In the genomic region with DNA sequence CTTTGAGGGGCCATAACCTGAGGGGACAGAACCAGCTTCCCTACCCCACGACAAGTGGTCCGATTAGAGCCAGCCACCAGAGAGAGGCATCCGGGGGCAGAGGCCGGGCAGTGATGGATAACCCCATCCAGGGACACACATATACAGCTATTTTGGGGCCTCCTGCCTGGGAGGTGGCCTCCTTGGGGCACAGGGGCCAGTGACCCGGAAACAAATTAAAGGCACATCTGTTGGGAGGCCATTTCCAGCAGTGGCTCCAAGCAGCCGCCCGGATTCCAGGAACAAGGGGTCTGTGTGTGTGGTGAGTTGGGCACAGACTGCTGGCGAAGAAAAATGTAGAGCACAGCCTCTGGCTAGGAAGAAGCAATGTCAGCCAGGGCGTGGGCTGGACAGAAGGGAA, we compare ENCODE assay signal across 21 mouse cellular contexts.
DNase-seq lines count a peak whose midpoint lies in the region; ATAC-seq lines count a peak whose summit lies in the region.
"Had no signal": no experiment of that assay in that cellular context is flagged by ENCODE, and none has a peak within 500 bp of the region (broad histone marks: within the 10 kb centered on the region; RNA-seq: fewer than 3 reads in every experiment).

No protein-coding gene starts in this region.

- H3K9ac ChIP-seq in forebrain, embryonic 13.5 days: no peak overlapping the region
- no peak overlapping the region for H3K9ac ChIP-seq in midbrain, embryonic 11.5 days (ENCODE audit: low read length)
- no peak overlapping the region for H3K9ac ChIP-seq in midbrain, embryonic 16.5 days (ENCODE audit: low read depth, low read length)
- H3K9ac ChIP-seq: embryonic facial prominence, embryonic 13.5 days; limb, embryonic 13.5 days; liver, embryonic 13.5 days had no signal

- H3K9me3 ChIP-seq in forebrain, embryonic 10.5 days: no peaks in the 10 kb centered on the region
- H3K9me3 ChIP-seq in forebrain, embryonic 13.5 days (replicated peaks): no peaks in the 10 kb centered on the region
- no peaks in the 10 kb centered on the region for H3K9me3 ChIP-seq in midbrain, embryonic 11.5 days (ENCODE audit: control insufficient read depth, low read length)
- no peaks in the 10 kb centered on the region for H3K9me3 ChIP-seq in midbrain, embryonic 16.5 days (replicated peaks; ENCODE audit: control insufficient read depth, low read length, poor library complexity, severe bottlenecking)
- H3K9me3 ChIP-seq: embryonic facial prominence, embryonic 13.5 days; heart, embryonic 10.5 days; limb, embryonic 13.5 days; liver, embryonic 13.5 days had no signal

- H3K4me2 ChIP-seq in forebrain, embryonic 13.5 days: no peak overlapping the region
- H3K4me2 ChIP-seq in midbrain, embryonic 11.5 days: no peak overlapping the region
- no peak overlapping the region for H3K4me2 ChIP-seq in midbrain, embryonic 16.5 days (ENCODE audit: low read length)
- H3K4me2 ChIP-seq: embryonic facial prominence, embryonic 13.5 days; limb, embryonic 13.5 days; liver, embryonic 13.5 days had no signal

- no peak for DNase-seq in forebrain, embryonic 10.5 days (ENCODE audit: extremely low spot score, low spot score)
- peak; percentile 49 for DNase-seq in midbrain, embryonic 11.5 days (ENCODE audit: low spot score, missing footprints)
- DNase-seq in forelimb bud, embryonic 11.5 days (ENCODE audit: low read depth, low spot score): peak; percentile 59
- no peak for DNase-seq in thymus, postnatal 36 days
- no peak for DNase-seq in MN1 (ENCODE audit: low spot score)
- DNase-seq: adrenal gland, postnatal 14 days; cerebellum, adult 8-10 months; cerebellum, postnatal 36 days; gastrocnemius, postnatal 10 days; kidney, adult 18-20 months; kidney, postnatal 14 days; liver, embryonic 13.5 days; lung, adult 2 months had no signal

- 55% methylated on average over 9 of the region's 9 CpGs for WGBS in forebrain, embryonic 10.5 days
- WGBS in forebrain, embryonic 13.5 days: 81% methylated on average over 9 of the region's 9 CpGs
- 77% methylated on average over 9 of the region's 9 CpGs for WGBS in midbrain, embryonic 11.5 days
- WGBS in midbrain, embryonic 16.5 days: 84% methylated on average over 9 of the region's 9 CpGs

- no peak for ATAC-seq in forebrain, embryonic 13.5 days
- no peak for ATAC-seq in midbrain, embryonic 11.5 days (ENCODE audit: low FRiP score)
- no peak for ATAC-seq in midbrain, embryonic 16.5 days
- ATAC-seq: forebrain, embryonic 14.5 days had no signal

- no peaks in the 10 kb centered on the region for H3K36me3 ChIP-seq in forebrain, embryonic 10.5 days (replicated peaks)
- no peaks in the 10 kb centered on the region for H3K36me3 ChIP-seq in forebrain, embryonic 13.5 days (ENCODE audit: poor library complexity, severe bottlenecking)
- H3K36me3 ChIP-seq in midbrain, embryonic 11.5 days (ENCODE audit: control insufficient read depth, insufficient read depth, low read length): no peaks in the 10 kb centered on the region
- H3K36me3 ChIP-seq in midbrain, embryonic 16.5 days (ENCODE audit: control insufficient read depth, insufficient read depth, low read length): no peaks in the 10 kb centered on the region
- H3K36me3 ChIP-seq: embryonic facial prominence, embryonic 13.5 days; heart, embryonic 10.5 days; limb, embryonic 13.5 days; liver, embryonic 13.5 days had no signal

- peaks cover 18% of the 10 kb centered on the region for H3K4me1 ChIP-seq in forebrain, embryonic 10.5 days
- H3K4me1 ChIP-seq in forebrain, embryonic 13.5 days: peaks cover 8% of the 10 kb centered on the region
- no peaks in the 10 kb centered on the region for H3K4me1 ChIP-seq in midbrain, embryonic 11.5 days (ENCODE audit: control insufficient read depth, insufficient read depth, low read length)
- no peaks in the 10 kb centered on the region for H3K4me1 ChIP-seq in midbrain, embryonic 16.5 days (ENCODE audit: control insufficient read depth, insufficient read depth, low read length)
- H3K4me1 ChIP-seq: liver, embryonic 13.5 days had no signal

- no peaks in the 10 kb centered on the region for H3K27me3 ChIP-seq in forebrain, embryonic 10.5 days (ENCODE audit: poor library complexity, severe bottlenecking)
- no peaks in the 10 kb centered on the region for H3K27me3 ChIP-seq in forebrain, embryonic 13.5 days
- H3K27me3 ChIP-seq in midbrain, embryonic 11.5 days (ENCODE audit: control insufficient read depth, insufficient read depth, low read length): no peaks in the 10 kb centered on the region
- no peaks in the 10 kb centered on the region for H3K27me3 ChIP-seq in midbrain, embryonic 16.5 days (ENCODE audit: control insufficient read depth, insufficient read depth, low read depth, low read length)
- H3K27me3 ChIP-seq: embryonic facial prominence, embryonic 13.5 days; limb, embryonic 13.5 days; liver, embryonic 13.5 days had no signal

- H3K4me3 ChIP-seq in forebrain, embryonic 10.5 days: no peak overlapping the region
- no peak overlapping the region for H3K4me3 ChIP-seq in forebrain, embryonic 13.5 days
- H3K4me3 ChIP-seq in midbrain, embryonic 11.5 days (ENCODE audit: low read depth, low read length): no peak overlapping the region
- no peak overlapping the region for H3K4me3 ChIP-seq in midbrain, embryonic 16.5 days (ENCODE audit: low read depth, low read length)
- H3K4me3 ChIP-seq: embryonic facial prominence, embryonic 13.5 days; erythroblast, embryonic 14.5 days; heart, embryonic 10.5 days; layer of hippocampus, adult 2 months; limb, embryonic 13.5 days; liver, embryonic 13.5 days had no signal

- 0 out of 2 replicates have a peak overlapping the region, but pooled peaks have one; percentile 58 for H3K27ac ChIP-seq in forebrain, embryonic 10.5 days
- H3K27ac ChIP-seq in forebrain, embryonic 13.5 days: no peak overlapping the region
- no peak overlapping the region for H3K27ac ChIP-seq in midbrain, embryonic 11.5 days (ENCODE audit: low read depth, low read length)
- no peak overlapping the region for H3K27ac ChIP-seq in midbrain, embryonic 16.5 days (ENCODE audit: low read length)
- H3K27ac ChIP-seq: embryonic facial prominence, embryonic 13.5 days; heart, embryonic 10.5 days; layer of hippocampus, adult 2 months; limb, embryonic 13.5 days; liver, embryonic 13.5 days had no signal

Comparison
In these comparisons a context has a peak if more than half of its experiments do, and no peak if none do; other contexts are left out.
1. DNase-seq: peak in midbrain, embryonic 11.5 days (single experiment) and forelimb bud, embryonic 11.5 days (single experiment); none in forebrain, embryonic 10.5 days (single experiment), thymus, postnatal 36 days (0 of 2) and MN1 (single experiment).